Mouse (Mus musculus) forebrain, embryonic 12.5 days (tissue): Measurements from ENCODE around the gene Fgfr2. TPM values are rescaled to one million over a fixed set of nuclear protein-coding genes. Genes with fewer than 3 reads are reported as not detected.

Experiments used
- ATAC-seq: fragments of 200-750 bp; cut with Nextera tagmentation; 2 replicates; pipeline ENCODE4 v1.8.0; 2017; ENCODE audit warnings: moderate TSS enrichment; ENCODE audit not compliant: low FRiP score
- H3K27ac ChIP-seq: fragments of 300-500 bp; sonication (generic); 2 replicates; pipeline ENCODE4 v1.5.1; 2016; ENCODE audit warnings: mild to moderate bottlenecking
- H3K27me3 ChIP-seq: fragments of 300-500 bp; sonication (generic); 2 replicates; pipeline ENCODE4 v1.6.1; 2016; ENCODE audit warnings: mild to moderate bottlenecking
- H3K36me3 ChIP-seq: fragments of 300-500 bp; sonication (generic); replicated peaks from 2 replicates; pipeline ENCODE4 v1.6.1; 2016; ENCODE audit warnings: mild to moderate bottlenecking
- H3K4me1 ChIP-seq: fragments of 300-500 bp; sonication (generic); 2 replicates; pipeline ENCODE4 v1.6.1; 2016
- H3K4me2 ChIP-seq: fragments of 300-500 bp; sonication (generic); 2 replicates; pipeline ENCODE4 v1.6.1; 2016; ENCODE audit warnings: mild to moderate bottlenecking, moderate library complexity
- H3K4me3 ChIP-seq: fragments of 300-500 bp; sonication (generic); replicated peaks from 2 replicates; pipeline ENCODE4 v1.5.1; 2016; ENCODE audit warnings: mild to moderate bottlenecking
- H3K9ac ChIP-seq: fragments of 300-500 bp; sonication (generic); 2 replicates; pipeline ENCODE4 v1.6.1; 2016; ENCODE audit warnings: mild to moderate bottlenecking
- H3K9me3 ChIP-seq: fragments of 300-500 bp; sonication (generic); 2 replicates; pipeline ENCODE4 v1.6.1; 2016
- WGBS: fragments of 180-500 bp; shearing (Covaris S2); methylation state at CpG from one replicate; pipeline ENCODE4 v1.1.7; 2016; 5-methylcytosine and 5-hydroxymethylcytosine counted together
- polyA plus RNA-seq: library from polyadenylated mRNA; unstranded; fragments of >200 nt; fragmentation: Nextera tagmentation; extraction: Ambion mirVana; gene quantifications from 2 replicates; pipeline ENCODE4 v1.2.1, GENCODE M21; 2016

The Fgfr2 gene
- polyA plus RNA-seq, 1 experiment from 2014 or later: 89.6 TPM

DNA sequence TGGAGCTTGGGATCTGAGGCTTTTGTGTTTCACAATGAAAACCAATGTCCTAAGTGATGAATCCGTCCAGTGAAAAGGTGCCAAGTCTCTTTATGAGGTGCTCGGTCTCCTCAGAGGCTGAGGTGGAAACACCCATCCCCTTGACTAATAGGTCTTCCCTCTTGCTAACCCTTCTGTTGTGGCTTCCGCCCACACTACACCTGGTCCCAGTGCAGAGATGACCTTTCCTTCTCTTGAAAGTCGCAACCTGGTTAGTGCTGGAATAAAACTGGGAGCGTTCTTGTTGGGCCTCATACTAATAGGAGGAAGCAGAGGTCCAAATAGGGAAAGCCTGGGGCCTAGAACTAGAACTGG, 2490.8 kb downstream of the Fgfr2 start:
- peaks cover 10% of the 10 kb centered on the region; the same call in 1 of the 2 replicates for H3K4me1 ChIP-seq
- no peak overlapping the region for H3K27ac ChIP-seq
- H3K4me2 ChIP-seq: no peak overlapping the region
- no peak overlapping the region for H3K4me3 ChIP-seq
- H3K27me3 ChIP-seq: peaks cover 4% of the 10 kb centered on the region; the same call in 1 of the 2 replicates
- H3K36me3 ChIP-seq: no peaks in the 10 kb centered on the region
- no peak for ATAC-seq
- WGBS: 95% methylated on average over 5 of the region's 5 CpGs
- H3K9me3 ChIP-seq: no peaks in the 10 kb centered on the region
- no peak overlapping the region for H3K9ac ChIP-seq

DNA sequence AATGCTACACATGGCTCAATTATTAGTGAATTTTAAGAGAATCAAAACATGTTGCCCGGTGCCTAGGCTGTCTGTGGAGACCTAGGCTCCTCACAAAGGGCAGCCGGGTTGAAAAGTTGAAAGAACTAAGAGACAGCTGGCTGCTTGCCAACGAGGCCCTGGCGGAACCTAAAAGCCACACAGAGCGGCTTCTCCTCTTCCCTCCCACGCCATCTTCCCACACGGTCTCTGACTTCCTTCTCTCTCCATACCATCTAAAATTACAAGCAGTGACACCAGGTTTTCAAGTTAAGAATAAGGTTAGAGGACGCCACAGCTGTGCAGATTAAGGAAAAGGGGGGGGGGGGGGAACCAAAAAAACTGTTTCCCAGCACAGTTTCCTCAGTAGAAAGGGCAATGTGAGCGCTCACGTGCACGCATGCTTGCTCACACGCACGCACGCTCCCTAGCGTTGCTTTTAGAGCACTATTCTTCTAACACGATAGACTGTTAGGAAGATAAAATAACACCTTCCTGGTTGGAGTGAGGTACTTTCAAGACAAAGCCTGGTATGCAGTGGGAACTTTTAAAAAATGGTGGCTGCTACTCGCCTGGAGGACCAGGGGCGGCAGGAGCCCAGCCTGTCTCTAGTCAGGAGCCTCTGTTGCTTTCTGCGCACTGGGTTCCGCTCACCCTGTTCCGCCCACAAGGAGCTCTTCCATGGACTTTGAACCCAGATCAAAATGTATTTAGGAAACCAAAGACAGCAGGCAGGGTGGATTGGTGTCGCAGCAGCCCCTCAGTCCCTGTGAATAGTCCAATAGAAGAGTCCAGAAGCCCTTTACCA, 2491.4 kb downstream of the Fgfr2 start:
- no peak for ATAC-seq
- H3K4me1 ChIP-seq: peaks cover 9% of the 10 kb centered on the region; the same call in 1 of the 2 replicates
- H3K36me3 ChIP-seq: no peaks in the 10 kb centered on the region
- peaks cover 4% of the 10 kb centered on the region; the same call in 1 of the 2 replicates for H3K27me3 ChIP-seq
- no peak overlapping the region for H3K4me2 ChIP-seq
- no peak overlapping the region for H3K9ac ChIP-seq
- H3K9me3 ChIP-seq: no peaks in the 10 kb centered on the region
- 68% methylated on average over 22 of the region's 22 CpGs for WGBS
- no peak overlapping the region for H3K27ac ChIP-seq
- H3K4me3 ChIP-seq: no peak overlapping the region

DNA sequence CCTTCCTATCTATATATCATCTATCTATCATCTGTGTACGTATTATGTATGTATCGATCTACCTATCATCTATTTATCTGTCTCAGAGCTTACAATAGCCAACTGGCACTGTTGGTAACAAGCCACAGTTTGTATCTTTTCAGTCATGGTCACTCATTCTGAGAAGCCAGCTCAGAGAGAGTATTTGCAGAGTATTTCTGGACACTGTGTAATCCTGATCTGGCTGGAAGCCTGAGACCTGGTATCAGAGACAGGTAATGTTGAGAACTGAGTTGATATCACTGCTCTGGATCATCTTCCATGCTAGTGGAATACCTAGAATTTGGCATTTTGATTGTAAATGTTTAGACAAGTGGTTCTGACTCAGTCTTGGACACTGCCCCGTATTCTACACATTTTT, 2492.2 kb downstream of the Fgfr2 start:
- WGBS: 92% methylated on average over 3 of the region's 3 CpGs
- no peak for ATAC-seq

DNA sequence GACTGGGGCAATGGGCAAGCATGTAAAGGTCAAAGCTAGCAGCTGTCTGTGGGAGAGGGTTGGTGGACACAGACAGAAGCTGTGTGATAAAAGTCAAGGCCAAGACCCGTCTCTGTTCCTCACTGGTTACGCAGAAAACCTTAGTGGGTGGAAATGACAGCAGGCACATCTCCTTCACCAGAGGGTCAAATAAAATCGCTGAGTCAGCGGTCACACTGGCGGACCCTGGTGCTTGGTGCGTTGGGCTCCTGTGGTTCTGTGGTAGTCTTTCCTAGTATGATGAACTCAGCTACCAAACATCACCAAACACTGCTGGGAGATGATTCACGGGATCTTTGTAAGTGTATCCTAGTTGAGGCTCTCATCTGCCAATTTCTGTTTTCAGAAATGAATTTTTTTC, 2493.2 kb downstream of the Fgfr2 start:
- peaks cover 8% of the 10 kb centered on the region; the same call in 1 of the 2 replicates for H3K27me3 ChIP-seq
- no peaks in the 10 kb centered on the region for H3K36me3 ChIP-seq
- H3K9ac ChIP-seq: no peak overlapping the region
- H3K9me3 ChIP-seq: no peaks in the 10 kb centered on the region
- ATAC-seq: no peak
- H3K4me1 ChIP-seq: peaks cover 9% of the 10 kb centered on the region; the same call in 1 of the 2 replicates
- WGBS: 90% methylated on average over 7 of the region's 7 CpGs
- no peak overlapping the region for H3K4me3 ChIP-seq
- no peak overlapping the region for H3K4me2 ChIP-seq
- no peak overlapping the region for H3K27ac ChIP-seq

More for the DNA sequence above, 2492.2 kb downstream of the Fgfr2 start:
- H3K36me3 ChIP-seq: no peaks in the 10 kb centered on the region
- no peak overlapping the region for H3K4me3 ChIP-seq
- no peaks in the 10 kb centered on the region for H3K9me3 ChIP-seq
- peaks cover 4% of the 10 kb centered on the region; the same call in 1 of the 2 replicates for H3K27me3 ChIP-seq
- H3K27ac ChIP-seq: no peak overlapping the region
- H3K4me2 ChIP-seq: no peak overlapping the region
- H3K9ac ChIP-seq: no peak overlapping the region
- peaks cover 9% of the 10 kb centered on the region; the same call in 1 of the 2 replicates for H3K4me1 ChIP-seq

DNA sequence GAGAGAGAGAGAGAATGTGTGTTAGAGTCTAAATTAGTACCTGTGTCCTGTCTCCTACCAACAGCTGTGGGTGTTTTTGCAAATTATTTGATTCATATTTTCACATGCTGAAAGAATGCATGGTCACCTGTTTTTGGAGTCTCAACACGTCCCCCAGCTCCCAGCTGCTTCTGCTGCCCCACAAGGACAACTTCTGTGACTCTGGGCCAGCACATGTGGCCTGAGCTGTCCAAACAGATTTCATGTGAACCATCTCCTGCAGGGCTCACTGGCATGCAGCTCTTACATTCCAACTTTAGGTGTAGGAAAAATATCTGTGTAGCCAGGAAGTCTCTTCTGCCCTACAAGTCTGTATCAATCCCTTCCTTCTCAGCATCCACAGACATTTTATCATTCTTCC, 2494.5 kb downstream of the Fgfr2 start:
- Histone ChIP-seq H3K4me3 (no peak overlapping the region), H3K4me1 (peaks cover 9% of the 10 kb centered on the region; the same call in 1 of the 2 replicates), H3K9ac (no peak overlapping the region), H3K9me3 (no peaks in the 10 kb centered on the region), H3K27me3 (0 out of 2 replicates have a peak, but pooled peaks cover 7% of the 10 kb centered on the region), H3K4me2 (no peak overlapping the region), H3K36me3 (no peaks in the 10 kb centered on the region), H3K27ac (no peak overlapping the region)
- 50% methylated on average over 1 of the region's 1 CpGs for WGBS
- no peak for ATAC-seq

DNA sequence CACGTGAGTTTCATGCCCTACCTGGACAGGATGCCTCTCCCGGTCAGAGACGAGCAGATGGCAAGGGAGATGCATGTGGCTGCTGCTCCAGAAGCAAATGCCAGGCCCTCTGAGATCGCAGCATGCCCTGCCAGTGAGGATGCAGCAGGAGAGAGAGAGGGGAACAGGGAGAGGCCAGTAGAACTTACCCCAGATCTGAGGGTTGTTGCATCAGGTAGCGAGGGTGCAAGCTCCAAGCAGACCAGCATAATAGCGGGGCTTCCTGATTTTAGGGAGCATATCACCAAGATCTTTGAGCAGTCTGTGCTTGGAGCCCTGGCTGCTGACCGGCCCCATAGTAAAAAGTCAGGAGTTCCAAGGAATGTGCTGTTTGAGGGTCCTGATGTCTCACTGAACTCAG, 2497.8 kb downstream of the Fgfr2 start:
- Histone ChIP-seq H3K4me2 (no peak overlapping the region), H3K4me3 (no peak overlapping the region), H3K27ac (no peak overlapping the region), H3K27me3 (0 out of 2 replicates have a peak, but pooled peaks cover 7% of the 10 kb centered on the region), H3K36me3 (no peaks in the 10 kb centered on the region), H3K9ac (no peak overlapping the region), H3K4me1 (no peaks in the 10 kb centered on the region), H3K9me3 (no peaks in the 10 kb centered on the region)
- WGBS: 84% methylated on average over 7 of the region's 7 CpGs
- no peak for ATAC-seq

DNA sequence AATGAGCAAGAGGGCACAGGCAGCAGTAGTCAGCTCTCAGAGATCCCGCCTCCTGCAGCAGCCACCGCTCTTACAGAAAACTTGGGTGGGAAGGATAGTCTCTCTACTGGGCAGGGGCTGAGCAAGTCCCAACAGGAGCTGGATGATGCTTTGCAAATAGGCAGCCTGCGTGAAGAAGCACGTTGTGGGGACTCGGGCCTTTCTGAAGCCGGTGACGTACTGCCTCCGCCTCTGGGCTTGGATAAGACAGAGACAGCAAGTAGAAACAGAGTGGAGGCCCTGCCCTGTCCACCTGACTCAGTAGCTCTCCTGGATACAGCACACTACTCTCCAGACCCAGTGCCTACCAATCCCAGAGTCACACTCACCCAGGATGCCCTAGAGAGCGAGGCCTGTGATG, 2498.9 kb downstream of the Fgfr2 start:
- Histone ChIP-seq H3K4me1 (no peaks in the 10 kb centered on the region), H3K4me2 (no peak overlapping the region), H3K9ac (no peak overlapping the region), H3K27ac (no peak overlapping the region), H3K4me3 (no peak overlapping the region), H3K9me3 (no peaks in the 10 kb centered on the region), H3K27me3 (0 out of 2 replicates have a peak, but pooled peaks cover 7% of the 10 kb centered on the region), H3K36me3 (no peaks in the 10 kb centered on the region)
- ATAC-seq: no peak
- WGBS: 90% methylated on average over 9 of the region's 9 CpGs

DNA sequence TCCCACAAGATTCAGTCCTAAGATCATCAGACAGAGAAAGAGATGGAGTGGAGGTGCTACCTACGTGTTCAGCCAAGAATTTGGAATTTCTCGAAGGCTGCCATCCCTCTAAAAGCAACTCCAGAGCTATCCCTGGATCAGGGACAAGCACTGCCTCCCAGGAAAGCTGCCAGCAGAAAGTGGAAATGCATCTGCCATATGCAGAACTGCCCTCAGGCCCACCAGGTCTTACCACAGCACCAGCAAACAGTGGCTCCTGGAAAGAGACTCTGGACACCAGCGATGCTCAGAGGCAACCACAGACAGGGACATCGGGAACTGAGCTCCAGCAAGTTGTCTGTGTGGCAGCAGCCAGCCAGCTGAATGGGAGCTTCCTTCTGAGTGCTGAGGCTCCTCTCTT, 2500.8 kb downstream of the Fgfr2 start:
- H3K9me3 ChIP-seq: no peaks in the 10 kb centered on the region
- no peak overlapping the region for H3K4me3 ChIP-seq
- no peak overlapping the region for H3K27ac ChIP-seq
- 94% methylated on average over 4 of the region's 4 CpGs for WGBS
- H3K4me1 ChIP-seq: peaks cover 5% of the 10 kb centered on the region; the same call in 1 of the 2 replicates
- ATAC-seq: no peak
- H3K36me3 ChIP-seq: no peaks in the 10 kb centered on the region
- H3K4me2 ChIP-seq: no peak overlapping the region
- no peak overlapping the region for H3K9ac ChIP-seq
- 0 out of 2 replicates have a peak, but pooled peaks cover 7% of the 10 kb centered on the region for H3K27me3 ChIP-seq

DNA sequence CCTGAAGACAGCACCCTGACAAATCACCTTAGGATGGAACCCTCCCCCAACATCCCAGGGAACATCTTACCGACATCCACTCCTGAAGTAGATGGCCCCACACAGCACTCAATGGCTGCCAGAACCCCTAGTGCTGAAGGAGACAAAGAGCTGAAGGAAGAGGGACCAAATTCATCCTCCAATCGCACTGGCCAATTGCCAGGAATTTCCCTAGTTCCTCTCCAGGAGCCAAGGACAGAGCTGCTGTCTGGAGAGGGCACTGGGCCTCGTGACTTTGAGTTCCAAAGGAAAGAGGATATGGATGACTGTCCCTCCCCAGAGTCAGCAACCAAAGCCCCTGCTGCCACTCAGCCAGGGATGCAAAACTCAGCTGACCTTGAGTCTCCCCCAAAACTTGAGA, 2501.2 kb downstream of the Fgfr2 start:
- peaks cover 5% of the 10 kb centered on the region; the same call in 1 of the 2 replicates for H3K4me1 ChIP-seq
- H3K27me3 ChIP-seq: 0 out of 2 replicates have a peak, but pooled peaks cover 7% of the 10 kb centered on the region
- 68% methylated on average over 3 of the region's 3 CpGs for WGBS
- no peak for ATAC-seq
- no peak overlapping the region for H3K4me3 ChIP-seq
- no peaks in the 10 kb centered on the region for H3K36me3 ChIP-seq
- no peak overlapping the region for H3K27ac ChIP-seq
- no peak overlapping the region for H3K4me2 ChIP-seq
- no peaks in the 10 kb centered on the region for H3K9me3 ChIP-seq
- no peak overlapping the region for H3K9ac ChIP-seq

DNA sequence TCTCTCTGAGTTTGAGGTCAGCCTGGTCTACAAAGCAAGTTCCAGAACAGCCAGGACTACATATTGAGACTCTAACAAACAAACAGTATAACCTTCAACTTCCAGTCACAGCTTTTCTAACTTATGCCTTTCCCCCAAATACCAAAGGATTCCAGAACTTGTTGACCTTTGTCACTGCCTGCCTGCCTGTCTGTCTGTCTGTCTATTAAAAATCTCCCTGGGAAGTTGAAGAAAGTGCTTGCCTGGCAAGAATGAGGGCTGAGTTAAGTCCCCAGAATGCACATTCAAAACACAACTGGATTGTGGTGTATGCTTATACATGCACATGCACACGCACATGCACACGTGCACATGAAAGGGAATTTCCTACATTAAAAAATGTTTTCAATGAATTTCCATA, 2502.1 kb downstream of the Fgfr2 start:
- H3K4me2 ChIP-seq: no peak overlapping the region
- H3K4me3 ChIP-seq: no peak overlapping the region
- no peaks in the 10 kb centered on the region for H3K9me3 ChIP-seq
- H3K27ac ChIP-seq: no peak overlapping the region
- whole genome bisulfite sequencing: 85% methylated on average over 2 of the region's 2 CpGs
- 0 out of 2 replicates have a peak, but pooled peaks cover 7% of the 10 kb centered on the region for H3K27me3 ChIP-seq
- no peak overlapping the region for H3K9ac ChIP-seq
- no peak for ATAC-seq
- peaks cover 5% of the 10 kb centered on the region; the same call in 1 of the 2 replicates for H3K4me1 ChIP-seq
- no peaks in the 10 kb centered on the region for H3K36me3 ChIP-seq

DNA sequence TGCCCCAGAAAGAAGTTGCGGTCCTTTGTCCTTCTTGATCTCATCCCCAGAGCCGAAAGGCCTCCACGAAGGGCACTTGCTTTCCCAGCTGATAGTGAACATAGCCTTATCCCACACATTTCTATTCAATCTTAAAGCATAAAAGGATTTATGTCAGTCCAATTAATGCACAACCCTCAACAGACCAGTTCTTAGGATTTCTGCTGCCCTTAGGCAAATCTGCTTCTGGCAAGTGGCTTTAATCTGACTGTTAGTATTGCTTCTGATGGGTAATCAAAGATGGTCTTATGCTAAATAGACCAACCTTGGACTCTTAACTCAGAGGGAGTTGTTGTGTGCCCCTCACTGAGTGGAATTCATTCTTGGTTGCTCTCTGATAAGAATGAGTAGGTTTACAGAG, 2505.6 kb downstream of the Fgfr2 start:
- 96% methylated on average over 3 of the region's 3 CpGs for WGBS
- no peak for ATAC-seq
- no peak overlapping the region for H3K4me3 ChIP-seq

DNA sequence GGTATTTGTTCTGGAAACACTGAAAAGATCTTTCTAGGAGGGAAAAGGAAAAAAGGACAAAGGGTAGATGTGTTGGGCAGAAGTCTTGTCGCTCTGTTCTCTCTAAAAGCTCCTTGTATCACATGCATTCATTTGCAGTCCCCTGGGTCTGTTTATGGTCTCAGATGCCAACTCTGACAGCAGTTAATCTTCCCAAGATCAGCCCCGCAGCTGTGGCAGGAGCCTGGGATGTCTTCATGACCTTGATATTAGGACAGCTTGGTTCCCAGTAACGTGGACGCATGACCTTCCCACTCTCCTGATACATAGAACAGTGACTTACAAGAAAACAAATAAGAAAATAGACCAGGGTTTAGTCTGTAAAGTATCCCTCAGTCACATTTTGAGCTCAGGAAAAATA, 2509.2 kb downstream of the Fgfr2 start:
- Histone ChIP-seq H3K27me3 (no peaks in the 10 kb centered on the region), H3K9ac (no peak overlapping the region), H3K4me2 (no peak overlapping the region), H3K9me3 (no peaks in the 10 kb centered on the region), H3K36me3 (no peaks in the 10 kb centered on the region), H3K4me1 (peaks cover 5% of the 10 kb centered on the region; the same call in 1 of the 2 replicates), H3K27ac (no peak overlapping the region), H3K4me3 (no peak overlapping the region)
- 83% methylated on average over 4 of the region's 4 CpGs for WGBS
- ATAC-seq: no peak

More for the DNA sequence above, 2505.6 kb downstream of the Fgfr2 start:
- Histone ChIP-seq H3K27ac (no peak overlapping the region), H3K4me2 (no peak overlapping the region), H3K9me3 (no peaks in the 10 kb centered on the region), H3K27me3 (no peaks in the 10 kb centered on the region), H3K4me1 (peaks cover 5% of the 10 kb centered on the region; the same call in 1 of the 2 replicates), H3K36me3 (no peaks in the 10 kb centered on the region), H3K9ac (no peak overlapping the region)
